Mouse (Mus musculus): ENCODE measurements around the gene 4933406M09Rik. TPM values are rescaled to one million over a fixed set of nuclear protein-coding genes. Genes with fewer than 3 reads are reported as not detected.

4933406M09Rik gene
- polyA plus RNA-seq, 1 experiment from 2014 or later: not detected

GRCm38 (mm10) chr1:134353326-134353725 lies 32.4 kb upstream of the 4933406M09Rik start:
- no peak for DNase-seq (ENCODE audit: low spot score)
- no peak overlapping the region for H3K27ac ChIP-seq (replicated peaks)
- H3K4me1 ChIP-seq: no peaks in the 10 kb centered on the region
- WGBS: 87% methylated on average over 2 of the region's 2 CpGs
- no peaks in the 10 kb centered on the region for H3K27me3 ChIP-seq (ENCODE audit: low read depth, poor library complexity, severe bottlenecking)
- peaks cover 96% of the 10 kb centered on the region for H3K36me3 ChIP-seq
- H3K4me3 ChIP-seq: no peak overlapping the region
- no peaks in the 10 kb centered on the region for H3K9me3 ChIP-seq (replicated peaks)

DNA sequence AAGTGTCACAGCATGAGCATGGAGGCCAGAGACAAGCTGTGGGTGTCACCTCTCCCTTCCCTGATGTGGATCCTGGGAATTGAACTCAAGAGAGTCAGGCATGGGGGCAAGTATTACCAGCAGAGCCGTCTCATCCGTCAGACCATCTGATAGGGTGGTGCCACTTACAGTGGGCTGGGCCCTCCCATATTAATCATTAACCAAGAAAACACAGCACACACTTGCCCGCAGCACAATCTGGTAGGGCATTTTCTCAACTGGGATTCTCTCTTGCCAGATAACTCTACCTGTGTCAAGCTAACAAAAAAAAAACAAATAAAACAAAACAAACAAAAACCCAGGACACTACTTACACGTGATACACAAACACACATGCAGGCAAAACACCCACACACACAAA lies 28.3 kb upstream of the 4933406M09Rik start:
- Histone ChIP-seq H3K4me1 (peaks cover 12% of the 10 kb centered on the region), H3K9me3 (replicated peaks) (no peaks in the 10 kb centered on the region), H3K27ac (replicated peaks) (no peak overlapping the region), H3K27me3 (ENCODE audit: low read depth, poor library complexity, severe bottlenecking) (no peaks in the 10 kb centered on the region), H3K4me3 (no peak overlapping the region), H3K36me3 (peaks cover 83% of the 10 kb centered on the region)
- no peak for DNase-seq (ENCODE audit: low spot score)
- WGBS: 94% methylated on average over 4 of the region's 4 CpGs

GRCm38 (mm10) chr1:134360656-134361055 lies 25.1 kb upstream of the 4933406M09Rik start:
- H3K9me3 ChIP-seq (replicated peaks): no peaks in the 10 kb centered on the region
- no peak overlapping the region for H3K27ac ChIP-seq (replicated peaks)
- H3K4me3 ChIP-seq: peak overlapping the region; percentile 93
- peaks cover 51% of the 10 kb centered on the region for H3K36me3 ChIP-seq
- 85% methylated on average over 7 of the region's 7 CpGs for WGBS
- no peaks in the 10 kb centered on the region for H3K27me3 ChIP-seq (ENCODE audit: low read depth, poor library complexity, severe bottlenecking)
- peaks cover 15% of the 10 kb centered on the region for H3K4me1 ChIP-seq
- no peak for DNase-seq (ENCODE audit: low spot score)

DNA sequence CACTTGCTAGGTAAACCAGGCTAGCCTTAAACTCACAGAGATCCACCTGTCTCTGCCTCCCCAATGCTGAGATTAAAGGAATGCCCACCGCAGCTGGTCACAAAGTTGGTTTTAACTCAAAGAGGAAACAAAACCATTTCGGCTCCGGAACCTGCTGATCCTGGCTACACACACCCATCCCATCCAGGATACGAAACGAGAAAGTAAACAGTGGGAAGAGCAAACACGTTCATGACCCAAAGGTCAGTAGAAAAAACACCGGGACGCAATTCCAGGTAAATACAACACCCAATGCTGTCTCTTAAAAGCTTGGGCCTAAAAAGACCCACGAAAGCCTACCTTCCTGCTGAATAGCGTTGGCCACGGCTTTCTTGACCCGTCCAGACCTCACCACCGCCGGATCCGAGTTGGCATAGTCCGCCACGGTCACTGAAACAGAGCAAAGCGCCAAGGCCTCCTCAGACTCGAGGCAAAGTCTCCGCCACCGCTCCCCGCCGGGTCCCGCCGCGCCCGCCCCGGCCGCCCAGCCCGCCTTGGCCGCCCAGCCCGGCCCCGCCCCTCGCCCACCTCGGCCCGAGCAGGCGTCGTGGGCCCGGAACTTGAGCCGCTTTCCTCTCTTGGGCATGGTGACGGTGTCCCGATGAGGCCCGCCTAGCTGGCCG lies 24.4 kb upstream of the 4933406M09Rik start:
- Histone ChIP-seq H3K9me3 (replicated peaks) (no peaks in the 10 kb centered on the region), H3K27me3 (ENCODE audit: low read depth, poor library complexity, severe bottlenecking) (no peaks in the 10 kb centered on the region), H3K4me3 (peak overlapping the region; percentile 93), H3K4me1 (peaks cover 15% of the 10 kb centered on the region), H3K36me3 (peaks cover 44% of the 10 kb centered on the region), H3K27ac (replicated peaks) (peak overlapping the region; percentile 93)
- no peak for DNase-seq (ENCODE audit: low spot score)
- WGBS: 1% methylated on average over 44 of the region's 44 CpGs

- under 1% methylated on average over 38 of the region's 38 CpGs for WGBS
- peaks cover 15% of the 10 kb centered on the region for H3K4me1 ChIP-seq
- H3K4me3 ChIP-seq: peak within 1 kb of the TSS; percentile 93
- DNase-seq (ENCODE audit: low spot score): peak; percentile 96
- peaks cover 39% of the 10 kb centered on the region for H3K36me3 ChIP-seq
- H3K27me3 ChIP-seq (ENCODE audit: low read depth, poor library complexity, severe bottlenecking): no peaks in the 10 kb centered on the region
- H3K27ac ChIP-seq (replicated peaks): peak within 1 kb of the TSS; percentile 93
- no peaks in the 10 kb centered on the region for H3K9me3 ChIP-seq (replicated peaks)
Observed at GRCm38 (mm10) chr1:134361857-134362212, 23.9 kb upstream of the 4933406M09Rik start, which contains the start of gene Tmem183a. TSS of gene Tmem183a (minus strand) at chr1:134361979.

- Histone ChIP-seq H3K9me3 (replicated peaks) (no peaks in the 10 kb centered on the region), H3K27ac (replicated peaks) (no peak overlapping the region), H3K36me3 (peaks cover 26% of the 10 kb centered on the region), H3K27me3 (ENCODE audit: low read depth, poor library complexity, severe bottlenecking) (no peaks in the 10 kb centered on the region), H3K4me1 (peaks cover 15% of the 10 kb centered on the region), H3K4me3 (no peak overlapping the region)
- no peak for DNase-seq (ENCODE audit: low spot score)
- 86% methylated on average over 4 of the region's 4 CpGs for WGBS
Observed at GRCm38 (mm10) chr1:134363194-134363593, 22.5 kb upstream of the 4933406M09Rik start.

DNA sequence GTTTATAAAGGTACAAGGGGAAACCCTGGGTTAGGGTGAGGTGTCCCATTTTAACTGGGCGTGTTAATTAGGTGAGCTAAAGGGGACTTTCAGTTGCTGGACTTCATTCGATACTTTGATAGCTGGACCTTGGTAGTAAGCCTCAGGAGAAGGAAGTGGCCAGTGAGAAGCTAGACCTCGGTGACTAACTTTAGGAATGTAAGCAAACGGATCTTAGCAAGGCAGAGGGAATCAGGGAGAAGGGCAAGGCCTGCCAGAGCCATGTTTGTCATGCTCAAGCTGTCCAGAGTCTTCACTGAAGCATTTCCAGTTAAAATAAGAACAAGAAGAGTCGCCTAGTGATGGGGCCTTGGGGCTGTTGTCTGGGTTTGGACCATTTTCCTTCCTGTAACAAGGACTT lies 20.2 kb upstream of the 4933406M09Rik start:
- peaks cover 13% of the 10 kb centered on the region for H3K4me1 ChIP-seq
- no peaks in the 10 kb centered on the region for H3K27me3 ChIP-seq (ENCODE audit: low read depth, poor library complexity, severe bottlenecking)
- peaks cover 3% of the 10 kb centered on the region for H3K36me3 ChIP-seq
- H3K9me3 ChIP-seq (replicated peaks): peaks cover 10% of the 10 kb centered on the region; the same call in 1 of the 2 replicates
- 67% methylated on average over 5 of the region's 5 CpGs for WGBS
- DNase-seq (ENCODE audit: low spot score): no peak
- no peak overlapping the region for H3K27ac ChIP-seq (replicated peaks)
- no peak overlapping the region for H3K4me3 ChIP-seq

- no peaks in the 10 kb centered on the region for H3K27me3 ChIP-seq (ENCODE audit: low read depth, poor library complexity, severe bottlenecking)
- WGBS: 57% methylated on average over 9 of the region's 9 CpGs
- H3K27ac ChIP-seq (replicated peaks): no peak overlapping the region
- H3K4me1 ChIP-seq: no peaks in the 10 kb centered on the region
- no peaks in the 10 kb centered on the region for H3K36me3 ChIP-seq
- peaks cover 23% of the 10 kb centered on the region; the same call in 1 of the 2 replicates for H3K9me3 ChIP-seq (replicated peaks)
- DNase-seq (ENCODE audit: low spot score): peak; percentile 26
- no peak overlapping the region for H3K4me3 ChIP-seq
Observed at GRCm38 (mm10) chr1:134368777-134369337, 16.9 kb upstream of the 4933406M09Rik start.

DNA sequence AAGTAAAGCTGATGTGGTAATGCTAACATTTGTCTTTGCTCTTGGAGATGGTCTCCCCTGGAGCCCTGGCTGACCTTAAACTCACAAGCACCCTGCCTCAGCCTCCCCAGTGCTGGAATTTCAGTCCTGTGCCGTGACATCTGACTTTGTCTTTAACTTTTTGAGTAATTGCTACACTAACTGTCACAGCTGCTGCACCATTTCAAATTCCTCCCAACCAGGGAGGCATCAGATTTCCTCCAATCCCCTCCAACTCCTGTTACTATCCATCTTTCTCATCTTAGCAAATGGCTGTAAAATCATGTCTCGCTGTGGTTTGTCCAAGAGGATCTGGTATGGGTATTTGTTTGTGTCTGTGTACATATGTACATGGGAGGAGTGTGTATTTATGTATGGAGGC lies 11.6 kb upstream of the 4933406M09Rik start:
- WGBS: 84% methylated on average over 2 of the region's 2 CpGs
- Histone ChIP-seq H3K36me3 (no peaks in the 10 kb centered on the region), H3K9me3 (replicated peaks) (peaks cover 23% of the 10 kb centered on the region; the same call in 1 of the 2 replicates), H3K27ac (replicated peaks) (no peak overlapping the region), H3K27me3 (ENCODE audit: low read depth, poor library complexity, severe bottlenecking) (no peaks in the 10 kb centered on the region), H3K4me1 (no peaks in the 10 kb centered on the region), H3K4me3 (no peak overlapping the region)
- DNase-seq (ENCODE audit: low spot score): no peak

- H3K36me3 ChIP-seq: no peaks in the 10 kb centered on the region
- no peak overlapping the region for H3K27ac ChIP-seq (replicated peaks)
- 84% methylated on average over 2 of the region's 2 CpGs for WGBS
Observed at GRCm38 (mm10) chr1:134381051-134381450, 4.7 kb upstream of the 4933406M09Rik start.

DNA sequence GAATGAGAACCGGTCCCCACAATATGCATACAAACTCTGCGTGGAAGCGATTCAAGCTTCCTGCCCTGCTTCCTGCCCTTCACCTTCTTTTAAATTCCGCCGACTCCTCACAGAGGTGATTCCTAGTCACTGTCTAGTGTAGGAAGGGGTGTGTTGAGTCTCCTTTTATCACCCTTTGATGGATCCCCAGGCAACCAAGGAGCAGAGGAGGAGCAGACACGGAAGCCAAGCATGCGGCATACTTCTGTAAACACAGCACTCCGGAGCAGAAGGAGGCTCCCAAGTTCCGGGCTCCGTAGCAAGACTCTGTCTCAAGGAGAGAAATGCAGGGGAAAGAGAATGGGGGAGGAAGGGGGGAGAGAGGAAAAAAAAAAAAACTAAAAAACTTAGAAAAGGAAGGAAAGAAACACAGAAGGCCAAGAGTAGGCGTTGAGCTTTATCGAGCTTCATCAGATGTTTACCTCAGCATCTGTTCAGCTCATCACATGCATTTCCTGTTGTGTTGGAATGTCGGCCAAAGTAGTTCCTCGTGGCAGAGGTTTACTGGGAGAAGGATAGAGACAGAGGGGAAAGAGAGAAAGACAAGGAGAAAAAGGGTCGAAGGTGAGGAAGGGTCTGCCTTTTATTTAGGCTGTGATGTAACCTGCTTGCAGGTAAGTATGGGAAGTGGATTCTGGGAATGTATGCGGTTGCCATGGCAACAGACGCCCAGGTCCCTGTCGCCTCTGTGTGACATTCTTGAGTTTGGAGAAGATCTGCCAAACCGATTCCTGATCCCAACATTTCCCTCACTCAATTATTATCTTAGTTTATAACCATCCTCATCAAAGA lies 3.7 kb upstream of the 4933406M09Rik start:
- Histone ChIP-seq H3K36me3 (no peaks in the 10 kb centered on the region), H3K4me3 (peak overlapping the region; percentile 43), H3K27me3 (ENCODE audit: low read depth, poor library complexity, severe bottlenecking) (0 out of 2 replicates have a peak, but pooled peaks cover 9% of the 10 kb centered on the region), H3K27ac (replicated peaks) (no peak overlapping the region), H3K9me3 (replicated peaks) (no peaks in the 10 kb centered on the region; the same call in 1 of the 2 replicates), H3K4me1 (peaks cover 15% of the 10 kb centered on the region)
- 17% methylated on average over 19 of the region's 19 CpGs for WGBS
- DNase-seq (ENCODE audit: low spot score): peak; percentile 16

More at GRCm38 (mm10) chr1:134381051-134381450, 4.7 kb upstream of the 4933406M09Rik start:
- H3K9me3 ChIP-seq (replicated peaks): no peaks in the 10 kb centered on the region; the same call in 1 of the 2 replicates
- H3K27me3 ChIP-seq (ENCODE audit: low read depth, poor library complexity, severe bottlenecking): 0 out of 2 replicates have a peak, but pooled peaks cover 9% of the 10 kb centered on the region
- no peak overlapping the region for H3K4me3 ChIP-seq
- no peak for DNase-seq (ENCODE audit: low spot score)
- H3K4me1 ChIP-seq: peaks cover 15% of the 10 kb centered on the region

DNA sequence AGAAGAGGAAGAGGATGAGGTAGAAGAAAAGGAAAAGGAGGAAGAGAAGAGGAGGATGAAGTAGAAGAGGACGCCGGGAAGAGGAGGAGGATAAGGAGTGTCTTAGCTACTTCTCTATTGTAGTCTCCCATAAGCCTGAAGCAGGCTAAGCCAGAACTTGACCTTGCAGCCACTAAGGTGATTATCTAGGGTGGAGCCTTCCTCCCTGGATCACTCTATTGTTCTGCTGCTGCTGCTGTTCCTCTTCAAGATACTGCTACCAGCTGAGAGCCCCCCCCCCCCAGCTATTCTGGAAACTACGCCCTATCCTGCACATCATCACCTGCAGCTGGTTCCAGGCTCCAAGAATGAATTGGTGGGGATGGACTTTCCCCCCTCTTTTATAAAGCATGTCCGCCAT lies 1.2 kb upstream of the 4933406M09Rik start:
- Histone ChIP-seq H3K4me1 (peaks cover 15% of the 10 kb centered on the region), H3K27me3 (ENCODE audit: low read depth, poor library complexity, severe bottlenecking) (0 out of 2 replicates have a peak, but pooled peaks cover 9% of the 10 kb centered on the region), H3K4me3 (no peak overlapping the region), H3K27ac (replicated peaks) (no peak overlapping the region), H3K36me3 (no peaks in the 10 kb centered on the region), H3K9me3 (replicated peaks) (no peaks in the 10 kb centered on the region; the same call in 1 of the 2 replicates)
- 89% methylated on average over 4 of the region's 4 CpGs for WGBS
- DNase-seq (ENCODE audit: low spot score): no peak

Data from midbrain, embryonic 10.5 days (tissue).